Mouse (Mus musculus) R1 (cell line): ENCODE measurements at regions not wholly inside any gene's neighbourhood (a gene's known extent, or its start where the extent isn't known, plus 50 kb on each side); places are given as distances from the start of the nearest gene placed in this dataset.
"Not testable (repeated sequence)": the region's sequence is repeated elsewhere in the genome, so short reads cannot be mapped to it uniquely, and the experiment has no call there.

Experiments used
- DNase-seq: peaks from one replicate; pipeline ENCODE4 v3.0.0-alpha.2; 2018; ENCODE audit warnings: low read depth, low spot score

DNA sequence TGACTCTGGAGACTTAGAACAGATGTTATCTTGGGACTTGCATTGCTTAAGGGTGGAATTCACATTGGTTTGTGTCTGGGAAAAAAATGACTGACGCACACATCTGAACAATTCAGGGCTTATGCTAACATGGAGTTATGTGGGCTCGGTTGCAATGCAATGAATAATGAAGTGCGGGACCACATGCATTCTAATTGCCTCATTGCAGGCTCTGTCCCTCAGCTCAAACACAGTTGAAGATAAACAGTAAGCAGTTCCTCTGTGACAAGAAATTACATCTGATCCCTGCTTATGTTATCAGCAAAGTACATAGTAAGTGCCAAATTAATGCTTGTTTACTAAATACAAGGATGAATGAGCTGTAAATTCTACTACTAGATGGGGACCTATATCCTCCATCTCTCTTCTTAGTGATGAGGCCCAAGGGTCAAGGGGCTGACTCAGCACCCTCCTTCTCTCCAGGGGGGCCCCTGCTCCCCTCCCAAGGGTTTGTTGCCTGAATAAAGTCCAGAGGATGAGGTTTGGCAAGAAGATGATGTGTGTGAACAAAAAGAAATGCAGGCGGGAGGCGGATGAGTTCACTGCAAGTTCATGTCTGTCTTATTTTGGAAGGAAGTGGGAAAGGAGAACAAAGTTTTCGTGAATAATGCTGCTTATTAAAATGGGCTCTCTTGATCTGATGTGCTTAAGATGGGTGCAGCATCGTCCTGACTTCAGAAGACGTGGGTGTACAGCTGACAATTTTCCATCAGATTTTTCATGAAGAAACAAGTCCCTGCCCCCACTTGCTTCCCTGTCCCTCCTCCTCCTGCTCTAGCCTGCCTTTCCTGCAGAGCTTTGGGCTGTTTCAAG, 533.1 kb downstream of the Shisa9 start:
- no peak for DNase-seq

DNA sequence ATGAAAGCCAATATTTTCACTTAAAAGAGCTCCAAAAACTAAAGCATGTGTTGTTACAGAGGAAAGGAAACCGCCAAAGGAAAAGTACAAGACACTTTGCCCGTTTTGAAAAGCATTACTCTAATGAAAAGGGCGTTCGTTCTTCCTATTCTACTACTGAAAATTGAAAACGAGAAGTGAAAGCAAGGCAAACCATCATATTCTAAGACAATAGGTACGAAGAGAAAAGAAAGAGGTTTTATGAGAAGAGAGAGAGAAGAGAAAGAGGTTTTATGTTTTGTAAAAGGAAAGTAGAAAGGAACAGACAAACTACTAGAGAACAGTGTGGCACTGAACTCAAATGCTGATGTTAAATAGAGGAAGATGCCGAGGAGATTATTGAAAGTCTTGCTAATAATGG, 534.4 kb downstream of the Shisa9 start:
- no peak for DNase-seq

DNA sequence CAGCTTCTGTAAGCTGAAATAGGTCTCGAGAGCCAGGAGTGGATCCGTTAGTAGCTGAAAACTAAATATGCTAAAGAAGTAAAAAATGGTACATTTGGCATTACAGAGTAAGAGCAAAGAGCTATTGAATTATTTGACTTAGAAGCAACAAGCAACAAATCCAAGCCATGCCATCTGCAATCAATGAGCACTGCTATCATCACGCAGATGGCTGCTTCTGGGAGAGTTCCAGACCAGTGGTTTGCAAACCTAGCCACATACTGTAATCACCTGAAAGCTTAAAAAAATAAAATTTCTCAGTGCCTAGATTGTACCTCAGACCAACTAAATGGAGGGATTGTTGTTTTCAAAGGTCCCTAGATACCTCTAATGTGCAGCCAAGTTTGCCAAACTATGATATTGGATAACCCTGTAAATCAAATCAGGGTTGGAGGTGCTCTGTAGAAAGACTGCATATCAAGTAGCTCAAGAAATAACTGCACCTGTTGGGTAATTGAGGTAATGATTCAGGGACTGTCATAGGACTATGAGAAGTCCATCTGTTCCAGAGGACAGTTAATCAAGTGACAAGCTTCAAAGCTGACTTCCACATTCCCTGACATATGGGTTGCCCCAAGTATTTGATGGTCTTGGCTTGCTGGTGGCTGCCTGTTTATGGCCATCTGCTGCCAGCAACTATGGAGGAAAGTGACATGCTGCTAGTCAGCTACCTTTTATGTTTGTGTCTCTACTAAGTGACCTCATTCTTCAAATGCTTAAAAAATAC, 538.0 kb downstream of the Shisa9 start:
- DNase-seq, result no peak

DNA sequence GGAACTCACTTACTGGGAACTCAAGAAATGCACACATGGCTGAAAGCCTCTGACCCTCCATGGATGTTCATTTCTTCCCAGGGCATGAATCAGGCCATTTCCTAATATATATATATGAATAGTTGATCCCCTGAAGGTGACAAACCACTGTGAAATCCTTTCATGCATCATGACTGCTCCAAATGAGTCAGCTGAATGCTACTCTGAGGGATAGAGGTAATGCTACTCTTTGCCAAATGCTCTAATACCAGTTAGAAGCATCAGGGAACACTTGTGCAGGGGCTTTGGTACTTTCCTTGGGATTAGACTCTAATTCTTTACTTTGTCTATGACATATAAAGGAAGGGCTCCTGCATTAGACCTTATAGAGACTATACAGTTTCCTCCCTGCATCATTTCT, 561.0 kb upstream of the Ercc4 start:
- DNase-seq, result no peak

DNA sequence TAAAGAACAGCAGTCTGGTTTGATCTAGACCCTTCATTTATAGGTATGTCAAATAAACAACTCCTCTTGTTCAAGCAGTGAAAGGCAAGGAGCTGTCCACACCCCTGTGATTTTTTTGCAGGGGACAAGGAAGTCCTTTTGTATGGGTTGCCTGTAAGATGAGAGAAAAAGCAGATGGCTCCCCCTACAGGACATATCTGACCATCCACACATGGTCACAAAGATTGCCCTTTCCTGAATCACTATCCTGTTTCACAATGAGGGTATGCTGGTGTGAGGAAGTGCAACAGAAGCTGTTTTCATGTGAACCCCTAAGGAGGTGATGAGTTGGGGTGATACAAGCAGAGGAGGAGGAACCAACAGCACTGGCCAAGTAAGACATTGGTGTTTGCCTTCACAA, 520.6 kb upstream of the Ercc4 start:
- DNase-seq, result peak; percentile 73

DNA sequence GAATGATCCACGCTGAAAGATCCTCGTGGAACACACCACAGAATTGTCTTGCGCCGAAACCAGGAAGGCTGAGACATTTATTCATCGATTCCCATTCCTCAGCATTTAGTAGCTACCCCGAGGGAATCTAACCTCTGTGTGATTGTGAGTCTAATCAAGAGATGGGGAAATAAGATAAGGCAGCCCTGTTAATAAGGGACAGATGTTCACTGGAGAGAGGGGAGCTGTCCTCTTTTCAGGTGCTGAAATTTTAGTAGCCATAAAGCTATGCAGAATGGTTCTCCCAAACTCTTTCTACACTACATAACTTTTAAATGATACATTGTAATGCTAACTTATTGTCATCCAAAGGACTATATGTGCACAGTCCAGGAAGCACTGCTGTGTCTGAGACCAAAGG, 501.2 kb upstream of the Ercc4 start:
- peak; percentile 66 for DNase-seq

DNA sequence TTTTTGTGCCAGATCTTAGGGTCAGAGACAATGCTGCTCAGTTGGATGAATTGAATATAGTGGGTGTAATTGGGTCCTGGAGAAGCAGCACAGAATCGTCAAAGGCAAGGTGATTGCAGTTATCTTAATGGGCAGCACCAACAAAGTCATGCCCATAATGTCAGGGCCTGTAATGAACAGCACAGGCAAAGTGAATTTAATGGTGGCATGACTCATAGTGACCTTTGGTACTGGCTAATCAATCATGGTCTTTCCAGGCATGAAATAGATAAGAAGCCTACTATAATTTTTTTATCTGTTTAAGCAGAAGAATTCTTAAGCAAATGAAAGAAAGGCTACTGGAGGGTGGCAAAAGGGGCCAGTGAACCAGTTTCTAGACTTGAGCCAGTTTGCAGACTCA, 498.4 kb upstream of the Ercc4 start:
- no peak for DNase-seq

DNA sequence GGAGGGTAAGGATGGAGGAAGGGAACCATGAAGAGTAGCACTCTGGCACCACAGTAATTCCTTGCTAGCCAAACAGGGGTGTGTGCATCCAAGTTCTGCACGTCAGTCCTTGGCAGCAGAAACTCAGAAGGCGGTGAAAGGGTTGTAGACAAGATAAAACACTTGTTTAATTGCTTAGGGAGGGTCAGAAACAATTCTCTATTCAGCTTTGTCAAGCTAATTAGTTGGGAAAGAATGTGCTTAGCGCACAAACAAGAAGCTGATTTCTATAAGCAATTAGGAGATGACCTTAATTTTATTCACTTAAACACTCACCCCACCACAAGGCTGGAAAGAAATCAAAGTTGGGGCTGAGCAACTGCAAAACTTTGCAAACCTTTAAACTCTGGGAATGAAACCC, 491.7 kb upstream of the Ercc4 start:
- DNase-seq, result no peak

DNA sequence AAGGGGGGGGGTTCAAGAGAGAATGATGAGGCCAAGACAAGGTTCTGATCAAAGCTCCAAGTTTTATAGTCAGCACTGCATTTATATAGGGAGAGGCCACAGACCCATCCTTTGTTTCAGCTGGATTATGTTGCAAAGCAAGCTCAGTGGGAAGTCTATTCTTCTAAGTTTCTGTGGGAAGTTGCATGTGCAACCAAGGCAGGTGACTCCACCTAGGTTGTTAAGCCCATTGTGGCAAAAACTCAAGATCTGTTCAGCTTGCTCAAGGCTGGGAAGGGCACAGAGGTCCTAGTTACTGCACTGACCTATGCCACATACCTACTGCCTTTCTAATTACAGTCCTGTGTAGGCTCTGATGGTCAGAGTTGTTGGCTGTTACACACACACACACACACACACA, 477.0 kb upstream of the Ercc4 start:
- peak; percentile 95 for DNase-seq

DNA sequence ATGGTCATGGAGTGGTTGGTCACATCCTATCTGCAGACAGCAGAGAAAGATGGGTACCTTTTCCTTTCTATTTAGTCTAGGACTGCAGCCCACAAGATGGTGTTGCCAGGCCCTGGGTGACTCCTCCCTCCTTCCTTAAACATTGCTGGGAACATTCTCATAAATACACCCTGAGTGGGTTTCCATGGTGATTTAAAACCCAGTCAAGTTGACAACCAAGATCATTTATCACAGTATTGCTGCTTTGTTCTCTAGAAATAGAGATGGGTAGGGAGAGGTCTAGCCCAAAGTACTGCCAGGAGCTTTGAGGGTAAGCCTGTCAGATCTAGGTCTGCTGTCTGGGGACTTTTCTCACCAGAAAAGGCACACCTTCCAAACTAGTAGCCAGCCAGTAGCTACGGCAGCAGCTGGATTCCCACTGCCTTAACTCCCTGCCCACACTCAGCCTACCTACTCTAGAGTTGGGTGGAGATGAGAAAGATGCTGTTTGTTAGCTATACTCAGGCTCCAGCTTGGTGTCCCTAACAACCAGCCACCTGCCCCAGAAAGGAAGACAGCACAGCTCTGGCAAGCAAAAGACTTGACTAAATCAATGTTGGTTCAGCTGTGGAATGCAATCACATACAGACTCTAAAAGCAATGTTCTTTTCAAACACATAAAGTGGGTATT, 470.4 kb upstream of the Ercc4 start:
- no peak for DNase-seq

DNA sequence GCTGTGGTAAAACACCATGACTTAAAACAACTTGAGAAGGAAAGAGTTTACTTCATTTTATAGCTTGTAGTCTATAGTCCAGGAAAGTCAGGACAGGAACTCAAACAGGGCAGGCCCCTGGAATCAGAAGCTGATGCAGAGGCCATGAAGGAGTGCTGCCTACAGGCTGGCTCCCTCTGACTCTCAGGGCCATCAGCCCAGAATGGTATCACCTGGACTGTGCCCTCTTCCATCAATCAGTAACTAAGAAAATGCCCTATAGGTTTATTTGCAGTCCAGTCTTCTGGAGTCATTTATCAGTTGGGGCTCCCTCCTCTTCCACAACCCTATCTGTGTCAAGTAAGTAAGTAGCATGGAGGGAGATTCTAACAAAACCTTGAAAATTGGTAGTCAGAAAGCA, 466.4 kb upstream of the Ercc4 start:
- no peak for DNase-seq

DNA sequence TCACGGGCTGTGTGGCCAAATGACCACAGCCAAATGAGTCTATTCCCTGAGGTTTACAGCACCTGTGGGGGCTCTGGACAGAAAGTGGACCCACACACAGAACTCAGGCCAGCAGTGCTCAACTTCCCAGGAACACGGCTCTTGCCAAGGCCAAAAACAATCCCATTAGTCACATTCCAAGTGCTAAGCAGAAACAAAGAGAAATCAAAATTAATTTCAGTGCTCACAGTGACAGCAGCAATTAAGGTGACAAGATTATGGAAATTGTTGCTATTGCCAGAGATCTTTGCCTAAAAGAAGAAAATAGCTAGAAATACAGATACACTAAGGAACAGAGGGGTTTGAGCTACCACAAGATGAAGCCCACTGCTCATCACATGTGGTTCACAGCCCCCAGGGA, 464.9 kb upstream of the Ercc4 start:
- DNase-seq, result no peak

DNA sequence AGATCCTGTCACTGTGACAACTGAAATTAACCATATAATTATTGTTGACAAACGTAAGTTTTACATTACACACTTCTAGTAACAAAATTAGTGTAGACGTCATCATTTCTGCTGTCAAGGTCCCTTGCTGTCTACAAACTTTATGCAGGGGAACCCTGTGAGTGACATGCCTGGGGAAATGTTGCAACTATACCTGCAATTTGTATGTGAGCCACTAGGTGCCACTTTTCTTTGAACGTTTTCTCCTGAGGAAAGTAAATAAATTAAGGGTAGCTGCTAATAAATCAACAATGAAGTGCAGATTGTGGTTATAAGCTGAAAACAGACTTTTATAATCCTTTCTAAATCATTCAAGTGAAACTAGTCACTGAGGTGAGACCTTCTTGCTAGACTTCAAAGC, 457.3 kb upstream of the Ercc4 start:
- DNase-seq, result peak; percentile 61

DNA sequence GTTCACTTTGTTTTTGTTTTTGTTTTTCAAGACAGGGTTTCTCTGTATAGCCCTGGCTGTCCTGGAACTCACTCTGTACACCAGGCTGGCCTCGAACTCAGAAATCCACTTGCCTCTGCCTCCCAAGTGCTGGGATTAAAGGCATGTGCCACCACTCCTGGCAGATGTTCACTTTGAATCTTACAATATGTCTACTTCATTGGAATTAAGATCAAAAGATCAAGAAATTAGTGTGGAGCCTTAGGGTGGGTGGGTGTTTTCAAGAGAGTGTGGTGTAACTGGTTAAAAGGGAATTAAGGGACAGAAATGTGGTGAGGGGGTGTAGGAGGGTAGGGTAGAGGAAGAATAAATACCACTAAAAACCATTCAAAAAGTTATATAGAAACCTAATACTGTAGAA, 435.8 kb upstream of the Ercc4 start:
- DNase-seq, result not testable (repeated sequence)

DNA sequence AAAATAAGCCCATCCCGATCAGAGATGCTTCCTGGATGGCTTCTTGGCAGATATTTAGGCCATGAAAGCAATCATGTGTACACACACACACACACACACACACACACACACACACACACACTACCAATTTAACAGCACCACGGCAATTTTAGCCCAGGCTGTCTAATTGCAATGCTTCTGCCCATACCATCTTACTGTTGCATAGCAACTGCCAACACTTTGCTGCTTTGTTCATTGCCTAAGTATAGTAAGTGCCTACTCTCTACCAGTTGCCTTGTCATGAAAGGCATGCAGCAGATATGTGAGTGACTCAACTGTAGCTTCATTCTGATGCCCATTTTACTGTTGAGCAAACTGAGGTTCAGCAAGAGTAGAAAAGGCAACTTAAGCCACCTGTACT, 428.0 kb upstream of the Ercc4 start:
- DNase-seq, result peak; percentile 31

DNA sequence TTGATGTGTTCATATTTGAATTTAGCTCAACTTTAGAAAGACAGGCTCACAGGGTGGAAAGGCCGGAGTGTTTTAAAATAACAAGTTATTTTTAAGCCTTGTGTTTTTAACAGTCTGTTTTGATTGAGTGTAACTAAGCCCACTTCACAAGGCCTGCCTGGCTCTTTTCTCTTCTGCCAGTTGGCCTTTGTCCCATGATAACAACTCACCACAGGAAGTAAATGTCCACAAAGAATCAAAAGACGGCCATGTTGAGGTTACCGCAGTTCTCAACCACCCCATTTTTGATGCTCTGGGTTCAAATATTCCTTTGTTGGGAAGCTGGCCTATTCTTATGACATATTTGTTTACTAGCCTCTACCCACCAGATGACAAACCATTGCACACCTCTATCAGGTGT, 423.7 kb upstream of the Ercc4 start:
- DNase-seq, result no peak

DNA sequence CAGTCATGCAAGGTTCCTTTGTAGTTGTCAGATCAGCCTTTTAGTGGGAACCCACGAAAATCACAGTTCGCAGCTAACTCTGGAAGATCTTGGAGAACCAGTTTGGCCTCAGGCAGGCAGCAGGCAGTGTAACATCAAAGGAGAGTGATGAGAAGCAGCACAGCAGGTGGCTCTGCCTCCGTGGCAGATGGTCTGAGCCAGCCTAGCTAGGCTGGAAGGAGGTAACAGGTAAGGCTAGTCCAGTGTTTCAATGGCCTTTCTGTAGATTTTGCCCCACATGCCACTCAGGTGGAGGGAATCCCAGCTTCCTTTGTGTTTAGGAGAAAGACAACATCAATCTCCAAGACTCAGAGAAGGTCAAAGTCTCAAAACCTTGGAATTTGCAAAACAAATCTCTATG, 417.7 kb upstream of the Ercc4 start:
- DNase-seq, result peak; percentile 63

DNA sequence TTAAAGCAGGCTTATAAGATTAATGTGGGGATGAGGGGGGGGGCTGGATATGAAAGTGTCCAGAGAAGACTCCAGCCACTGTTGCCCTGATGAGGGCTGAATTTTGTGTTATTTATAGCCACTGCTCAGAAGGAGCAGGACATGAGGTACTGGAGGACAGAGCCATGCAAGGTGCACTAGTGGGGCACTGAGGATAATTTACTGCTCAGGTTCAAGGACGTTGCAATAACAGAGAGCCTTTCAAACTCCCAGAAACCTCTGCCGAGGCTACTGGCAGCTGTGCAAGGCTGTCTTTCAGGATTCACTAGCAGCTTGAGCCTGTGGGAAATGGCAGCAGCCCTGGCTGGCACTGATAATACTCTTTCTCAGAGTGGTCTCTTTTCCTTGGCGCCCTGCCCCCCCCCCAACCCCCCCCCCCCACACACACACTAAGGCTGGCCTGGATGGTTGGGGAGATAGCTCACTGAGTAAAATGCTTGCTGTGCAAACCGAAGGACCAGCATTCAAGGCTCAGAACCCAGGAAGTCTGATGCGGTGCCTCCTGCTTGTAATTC, 416.7 kb upstream of the Ercc4 start:
- DNase-seq, result no peak

DNA sequence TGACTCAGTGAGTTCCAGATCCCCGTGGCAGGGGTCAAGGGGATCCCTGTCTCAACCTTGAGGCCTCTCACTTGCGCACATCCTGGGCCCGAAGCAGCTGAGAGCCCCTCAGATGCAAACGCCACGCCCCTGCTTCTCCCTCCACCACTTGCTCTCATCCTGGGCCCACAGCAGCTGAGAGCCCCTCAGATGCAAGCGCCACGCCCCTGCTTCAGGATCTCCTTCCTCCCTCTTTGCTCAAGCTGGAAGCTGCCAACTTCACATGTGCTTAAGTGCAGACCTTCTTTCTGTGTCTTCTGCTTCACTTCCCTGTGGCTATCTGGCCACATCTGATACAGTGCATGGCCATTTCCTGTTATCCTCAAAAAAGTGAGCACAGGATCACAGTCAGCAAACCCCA, 416.1 kb upstream of the Ercc4 start:
- peak; percentile 27 for DNase-seq

DNA sequence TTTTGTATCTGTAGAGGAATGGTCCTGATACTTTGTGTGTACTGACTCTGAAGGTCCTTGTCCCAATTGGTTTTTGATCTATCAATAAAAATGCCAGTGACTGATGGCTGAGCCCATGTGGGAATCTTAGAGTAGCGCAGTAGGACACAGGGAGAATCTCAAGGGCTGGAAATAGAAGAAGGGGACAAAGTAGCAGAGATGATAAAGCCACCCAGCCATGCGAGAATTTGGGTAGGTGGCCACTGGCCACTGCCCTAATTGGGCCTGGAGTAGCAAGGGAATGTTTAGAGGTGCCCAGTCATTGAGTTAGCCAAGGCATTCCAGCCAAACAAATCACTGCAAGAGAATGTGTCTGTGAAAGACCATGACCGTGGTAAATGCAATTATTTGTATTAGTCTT, 414.8 kb upstream of the Ercc4 start:
- no peak for DNase-seq

DNA sequence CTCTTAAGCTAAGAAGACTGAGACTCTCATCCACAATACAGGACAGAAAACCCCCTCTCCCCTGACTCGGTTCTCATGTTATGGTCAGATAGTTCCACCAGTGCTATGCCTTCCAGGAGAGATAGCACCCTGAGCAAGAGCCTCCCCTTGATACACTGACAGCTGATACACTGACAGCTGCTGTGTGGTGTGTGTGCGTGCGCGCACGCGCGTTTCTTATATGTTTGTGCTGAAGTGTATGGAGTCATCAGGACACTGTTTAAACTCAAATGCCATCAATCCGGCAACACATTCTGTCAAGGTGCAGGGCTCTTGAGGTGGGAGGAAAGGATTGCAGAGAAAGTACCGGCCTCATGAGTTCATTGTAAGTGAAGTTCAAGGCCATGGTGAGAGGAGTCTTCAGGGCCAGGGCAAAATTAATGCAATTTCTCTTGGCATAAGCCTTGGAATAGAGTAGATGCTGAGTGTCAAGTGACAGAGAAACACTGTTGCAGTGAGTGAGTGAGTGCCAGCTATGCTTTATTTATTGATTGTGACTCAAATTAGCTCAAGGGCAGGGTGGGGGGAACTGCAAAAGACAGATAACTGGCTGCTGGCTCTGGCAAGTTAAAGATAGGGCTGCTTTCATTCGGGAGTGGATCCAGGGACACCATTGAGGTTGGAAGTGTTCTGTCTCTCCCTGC, 412.4 kb upstream of the Ercc4 start:
- DNase-seq, result no peak

DNA sequence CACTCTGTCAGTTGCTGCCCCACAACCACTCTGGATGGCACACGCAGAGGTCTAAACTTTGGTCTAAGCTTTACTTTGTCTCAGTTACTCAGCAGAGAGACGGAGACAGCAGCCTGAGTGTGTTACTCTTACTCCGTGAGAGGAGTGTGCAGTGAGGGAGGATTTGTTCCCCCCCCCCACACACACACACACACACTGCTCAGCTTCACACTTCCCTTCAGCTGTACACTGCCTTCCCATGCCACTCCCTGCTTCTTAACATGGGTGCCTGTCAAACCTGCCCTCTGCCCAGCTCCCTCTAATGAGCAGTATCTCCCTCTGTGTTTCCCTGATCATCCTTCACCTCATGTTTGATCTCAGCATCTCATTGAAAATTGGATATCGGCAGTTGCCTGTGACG, 409.9 kb upstream of the Ercc4 start:
- no peak for DNase-seq
